Mouse (Mus musculus): Measurements from ENCODE around the gene S1pr1. TPM values are rescaled to one million over a fixed set of nuclear protein-coding genes. Genes with fewer than 3 reads are reported as not detected.

The S1pr1 gene
- polyA plus RNA-seq, 1 experiment, result 210 TPM

GRCm38 (mm10) chr3:115714049-115714435, 830 bp downstream of the S1pr1 start:
- peak overlapping the region; percentile 51 for H3K4me3 ChIP-seq (ENCODE audit: insufficient read depth, low read length)
- H3K4me1 ChIP-seq (ENCODE audit: control insufficient read depth, insufficient read depth, low read length), result no peaks in the 10 kb centered on the region
- TF ChIP-seq POLR2A (IDR thresholded peaks at IDR 0.05; ENCODE audit: extremely low read depth, insufficient read depth, low read length), result no peak
- no peak for TF ChIP-seq CTCF (IDR thresholded peaks at IDR 0.05; ENCODE audit: extremely low read depth, insufficient read depth, low read length)
- peak overlapping the region; percentile 80 for H3K27ac ChIP-seq (ENCODE audit: insufficient read depth, low read length)

- Histone ChIP-seq H3K4me3 (ENCODE audit: insufficient read depth, low read length) (peak overlapping the region; percentile 51), H3K27ac (ENCODE audit: insufficient read depth, low read length) (peak overlapping the region; percentile 80), H3K4me1 (ENCODE audit: control insufficient read depth, insufficient read depth, low read length) (no peaks in the 10 kb centered on the region)
- TF ChIP-seq POLR2A (IDR thresholded peaks at IDR 0.05; ENCODE audit: extremely low read depth, insufficient read depth, low read length) (no peak), CTCF (IDR thresholded peaks at IDR 0.05; ENCODE audit: extremely low read depth, insufficient read depth, low read length) (no peak)
Measured at GRCm38 (mm10) chr3:115713417-115714048, 1.3 kb downstream of the S1pr1 start.

- Histone ChIP-seq H3K4me3 (ENCODE audit: insufficient read depth, low read length) (peak overlapping the region; percentile 51), H3K27ac (ENCODE audit: insufficient read depth, low read length) (peak overlapping the region; percentile 80; the same call in 1 of the 2 replicates), H3K4me1 (ENCODE audit: control insufficient read depth, insufficient read depth, low read length) (no peaks in the 10 kb centered on the region)
- TF ChIP-seq POLR2A (IDR thresholded peaks at IDR 0.05; ENCODE audit: extremely low read depth, insufficient read depth, low read length) (no peak), CTCF (IDR thresholded peaks at IDR 0.05; ENCODE audit: extremely low read depth, insufficient read depth, low read length) (peak; percentile 87)
Measured at GRCm38 (mm10) chr3:115712808-115713200, 2.1 kb downstream of the S1pr1 start.

DNA sequence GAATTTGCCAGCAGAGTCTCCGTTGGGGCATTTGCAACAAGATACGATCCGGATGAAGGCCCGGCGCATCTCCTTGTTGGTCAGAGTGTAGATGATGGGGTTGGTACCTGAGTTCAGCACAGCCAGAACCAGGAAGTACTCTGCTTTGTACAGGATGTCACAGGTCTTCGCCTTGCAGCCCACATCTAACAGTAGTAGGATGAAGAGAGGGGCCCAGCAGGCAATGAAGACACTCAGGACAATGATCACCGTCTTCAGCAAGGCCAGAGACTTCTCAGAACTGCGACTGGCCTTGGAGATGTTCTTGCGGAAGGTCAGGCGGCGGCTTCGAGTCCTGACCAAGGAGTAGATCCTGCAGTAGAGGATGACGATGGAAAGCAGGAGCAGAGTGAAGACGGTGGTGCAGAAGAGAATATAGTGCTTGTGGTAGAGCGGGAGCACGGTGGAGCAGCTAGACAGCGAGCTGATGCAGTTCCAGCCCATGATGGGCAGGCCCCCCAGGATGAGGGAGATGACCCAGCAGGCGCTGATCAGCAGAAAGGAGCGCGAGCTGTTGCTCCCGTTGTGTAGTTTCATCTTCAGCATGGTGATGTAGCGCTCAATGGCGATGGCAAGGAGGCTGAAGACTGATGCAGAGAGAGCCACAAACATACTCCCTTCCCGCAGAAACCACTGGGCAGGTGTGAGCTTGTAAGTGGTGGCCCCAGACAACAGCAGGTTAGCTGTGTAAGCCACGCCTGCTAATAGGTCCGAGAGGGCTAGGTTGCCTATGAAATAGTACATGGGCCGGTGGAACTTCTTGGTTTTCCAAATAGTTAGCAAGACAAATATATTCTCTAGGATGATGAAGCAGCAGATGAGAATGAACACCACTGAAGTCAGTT, 2.7 kb downstream of the S1pr1 start:
- TF ChIP-seq POLR2A (IDR thresholded peaks at IDR 0.05; ENCODE audit: extremely low read depth, insufficient read depth, low read length) (no peak), CTCF (IDR thresholded peaks at IDR 0.05; ENCODE audit: extremely low read depth, insufficient read depth, low read length) (no peak)
- peak overlapping the region; percentile 51 for H3K4me3 ChIP-seq (ENCODE audit: insufficient read depth, low read length)
- no peaks in the 10 kb centered on the region for H3K4me1 ChIP-seq (ENCODE audit: control insufficient read depth, insufficient read depth, low read length)
- peak overlapping the region; percentile 42 for H3K27ac ChIP-seq (ENCODE audit: insufficient read depth, low read length)

DNA sequence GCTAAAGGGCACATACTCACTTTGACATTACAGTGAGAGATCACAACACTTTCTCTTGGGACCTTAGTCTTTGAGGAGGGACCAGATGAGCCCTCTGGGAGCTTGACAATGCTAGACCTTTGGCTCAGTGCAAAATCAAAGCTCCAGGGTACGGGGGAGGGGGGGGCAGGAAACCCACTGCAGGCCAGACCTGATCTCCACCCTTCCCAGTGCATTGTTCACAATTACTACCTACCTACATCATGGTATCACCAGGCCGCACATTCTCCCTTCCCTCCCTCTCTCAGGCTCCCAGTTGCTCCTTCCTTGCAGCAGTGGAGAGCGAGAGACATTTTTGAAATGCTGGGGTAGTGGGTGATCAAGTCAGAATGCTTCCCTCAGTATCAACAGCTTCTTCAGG, 3.5 kb downstream of the S1pr1 start:
- TF ChIP-seq CTCF (IDR thresholded peaks at IDR 0.05; ENCODE audit: extremely low read depth, insufficient read depth, low read length), result no peak
- no peak for TF ChIP-seq POLR2A (IDR thresholded peaks at IDR 0.05; ENCODE audit: extremely low read depth, insufficient read depth, low read length)
- Histone ChIP-seq H3K4me1 (ENCODE audit: control insufficient read depth, insufficient read depth, low read length) (no peaks in the 10 kb centered on the region), H3K27ac (ENCODE audit: insufficient read depth, low read length) (peak overlapping the region; percentile 42), H3K4me3 (ENCODE audit: insufficient read depth, low read length) (peak overlapping the region; percentile 51)

DNA sequence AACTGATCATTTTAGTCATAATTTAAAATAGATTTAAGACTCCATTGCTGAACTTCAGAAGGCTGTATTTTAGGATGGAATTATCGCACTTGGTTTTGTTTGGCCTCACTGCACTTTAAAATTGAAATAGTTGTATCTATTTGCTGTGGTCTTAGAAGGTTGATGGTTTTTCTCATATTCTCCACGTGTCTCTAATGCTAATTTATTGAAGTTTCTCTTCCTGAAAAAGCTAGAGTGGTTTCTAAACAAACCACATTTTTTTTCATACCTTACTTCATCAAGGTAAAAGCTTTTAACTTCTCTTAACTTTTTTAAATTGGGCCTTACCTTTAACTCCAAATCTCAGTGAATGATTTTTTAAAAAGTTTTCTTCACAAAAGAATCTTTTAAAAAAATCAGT, 4.8 kb downstream of the S1pr1 start:
- Histone ChIP-seq H3K4me1 (ENCODE audit: control insufficient read depth, insufficient read depth, low read length) (no peaks in the 10 kb centered on the region), H3K4me3 (ENCODE audit: insufficient read depth, low read length) (no peak overlapping the region; the same call in 1 of the 2 replicates), H3K27ac (ENCODE audit: insufficient read depth, low read length) (no peak overlapping the region)
- TF ChIP-seq CTCF (IDR thresholded peaks at IDR 0.05; ENCODE audit: extremely low read depth, insufficient read depth, low read length) (no peak), POLR2A (IDR thresholded peaks at IDR 0.05; ENCODE audit: extremely low read depth, insufficient read depth, low read length) (no peak)

DNA sequence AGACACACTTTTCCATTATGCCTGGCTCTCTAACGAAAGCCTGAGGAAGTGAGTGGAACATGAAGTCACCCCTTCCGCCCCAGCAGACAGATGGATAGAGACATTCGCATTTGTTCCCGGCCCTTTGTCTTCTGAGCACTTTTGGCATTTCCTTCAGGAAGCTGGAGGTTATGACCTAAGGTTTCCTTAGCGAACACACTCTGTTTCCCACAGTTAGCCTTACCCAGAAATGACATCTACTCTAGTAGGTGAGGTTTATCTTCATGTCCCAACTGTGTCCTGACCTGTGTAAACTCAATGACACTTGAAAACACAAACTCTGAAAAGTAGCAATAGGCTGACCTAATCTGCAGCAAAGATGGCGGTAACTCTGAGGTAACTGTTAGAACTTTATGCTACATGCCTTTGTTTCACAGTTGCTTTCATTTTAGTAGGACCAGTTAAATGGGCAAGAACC, 5.7 kb downstream of the S1pr1 start:
- H3K27ac ChIP-seq (ENCODE audit: insufficient read depth, low read length), result no peak overlapping the region
- TF ChIP-seq POLR2A (IDR thresholded peaks at IDR 0.05; ENCODE audit: extremely low read depth, insufficient read depth, low read length), result no peak
- TF ChIP-seq CTCF (IDR thresholded peaks at IDR 0.05; ENCODE audit: extremely low read depth, insufficient read depth, low read length), result no peak

DNA sequence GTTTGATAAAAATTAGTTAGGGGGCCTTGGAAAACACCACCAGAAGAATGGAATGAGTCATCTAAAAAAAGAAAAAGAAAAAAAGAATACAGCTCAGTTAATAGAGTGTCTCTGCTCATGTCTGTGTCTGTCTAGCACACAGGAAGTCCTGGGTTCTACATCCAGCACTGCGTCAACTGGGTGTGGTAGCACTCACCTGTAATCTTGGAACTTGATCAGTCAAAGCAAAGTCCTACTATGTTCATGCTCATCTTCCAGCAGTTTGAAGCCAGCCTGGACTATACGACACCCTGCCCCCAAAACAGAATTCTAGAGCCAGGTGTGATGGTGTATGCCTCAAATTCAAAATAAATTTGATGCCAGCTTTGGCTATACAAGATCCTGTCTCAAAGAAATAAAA, 8.1 kb downstream of the S1pr1 start:
- TF ChIP-seq POLR2A (IDR thresholded peaks at IDR 0.05; ENCODE audit: extremely low read depth, insufficient read depth, low read length) (no peak), CTCF (IDR thresholded peaks at IDR 0.05; ENCODE audit: extremely low read depth, insufficient read depth, low read length) (no peak)

More for the DNA sequence above, 5.7 kb downstream of the S1pr1 start:
- H3K4me1 ChIP-seq (ENCODE audit: control insufficient read depth, insufficient read depth, low read length), result no peaks in the 10 kb centered on the region
- peak overlapping the region; percentile 13; the same call in 1 of the 2 replicates for H3K4me3 ChIP-seq (ENCODE audit: insufficient read depth, low read length)

GRCm38 (mm10) chr3:115704254-115704908, 10.5 kb downstream of the S1pr1 start:
- Histone ChIP-seq H3K4me3 (ENCODE audit: insufficient read depth, low read length) (no peak overlapping the region), H3K4me1 (ENCODE audit: control insufficient read depth, insufficient read depth, low read length) (no peaks in the 10 kb centered on the region), H3K27ac (ENCODE audit: insufficient read depth, low read length) (no peak overlapping the region)
- no peak for TF ChIP-seq POLR2A (IDR thresholded peaks at IDR 0.05; ENCODE audit: extremely low read depth, insufficient read depth, low read length)
- TF ChIP-seq CTCF (IDR thresholded peaks at IDR 0.05; ENCODE audit: extremely low read depth, insufficient read depth, low read length), result no peak

More for the DNA sequence above, 8.1 kb downstream of the S1pr1 start:
- no peak overlapping the region for H3K4me3 ChIP-seq (ENCODE audit: insufficient read depth, low read length)
- H3K4me1 ChIP-seq (ENCODE audit: control insufficient read depth, insufficient read depth, low read length), result no peaks in the 10 kb centered on the region
- H3K27ac ChIP-seq (ENCODE audit: insufficient read depth, low read length), result no peak overlapping the region
